Mouse (Mus musculus) B cell, adult 62 days (primary cell): Measurements from ENCODE around the gene Naip6. TPM values are rescaled to one million over a fixed set of nuclear protein-coding genes. Genes with fewer than 3 reads are reported as not detected.

ENCODE experiments used
- total RNA-seq: library from RNA; stranded (reverse); gene quantifications from 4 replicates; pipeline ENCODE4 v1.2.4, GENCODE M21; 2023

Gene Naip6
- 3.1 to 4.0 TPM (median 3.6 TPM) in 4 replicates for total RNA-seq

GRCm38 (mm10) chr13:100317256-100317893 is at the start of gene Naip6:
Gene Naip6, minus strand, starts transcription at chr13:100317674.

GRCm38 (mm10) chr13:100246223-100246622 is 71.3 kb downstream of the Naip6 start, which contains the start of gene Naip5:
Gene Naip5, minus strand, starts transcription at chr13:100246323.

Other genes starting within 250 kb of the Naip6 start
- 87.0 to 94.6 TPM (median 92.4 TPM) in 4 replicates for gene Bdp1, start 213.6 kb downstream of the Naip6 start, total RNA-seq
- gene Serf1, start 209.7 kb downstream of the Naip6 start, total RNA-seq, result 1.1 to 1.5 TPM (median 1.4 TPM) in 3 of 4 replicates, not detected in the other
- gene Smn1, start 192.8 kb downstream of the Naip6 start, total RNA-seq, result 63.7 to 72.9 TPM (median 69.9 TPM) in 4 replicates
- 3.8 to 4.6 TPM (median 4.1 TPM) in 4 replicates for gene Naip2, start 115.6 kb downstream of the Naip6 start, total RNA-seq
- 5.8 to 6.8 TPM (median 6.1 TPM) in 4 replicates for gene Naip5, start 71.4 kb downstream of the Naip6 start, total RNA-seq
- gene Naip1, start 135.2 kb upstream of the Naip6 start, total RNA-seq, result 0.17 to 0.19 TPM in 2 of 4 replicates, not detected in the others
- 50.4 to 58.8 TPM (median 52.8 TPM) in 4 replicates for gene Gtf2h2, start 174.9 kb upstream of the Naip6 start, total RNA-seq
- 0.24 TPM in 1 of 4 replicates, not detected in the others for gene Ocln, start 235.0 kb upstream of the Naip6 start, total RNA-seq